Mouse (Mus musculus): ENCODE measurements around the gene Nhp2. TPM values are rescaled to one million over a fixed set of nuclear protein-coding genes. Genes with fewer than 3 reads are reported as not detected.
"Not testable (repeated sequence)": the region's sequence is repeated elsewhere in the genome, so short reads cannot be mapped to it uniquely, and the experiment has no call there.

Nhp2 gene
- total RNA-seq, 2 experiments from 2014 or later = 21.8 to 23.6 TPM

- DNase-seq = no peak
Observed at GRCm38 (mm10) chr11:51658291-51658690, 38.8 kb downstream of the Nhp2 start.

GRCm38 (mm10) chr11:51658705-51659104 lies 39.2 kb downstream of the Nhp2 start:
- DNase-seq = peak; percentile 43 to 67

- DNase-seq = no peak
Observed at GRCm38 (mm10) chr11:51661867-51662365, 42.4 kb downstream of the Nhp2 start.

GRCm38 (mm10) chr11:51662632-51663031 lies 43.1 kb downstream of the Nhp2 start:
- no peak for DNase-seq

GRCm38 (mm10) chr11:51664747-51665146 lies 45.2 kb downstream of the Nhp2 start:
- not testable (repeated sequence) for DNase-seq

- no peak for DNase-seq
Observed at GRCm38 (mm10) chr11:51670846-51671245, 51.3 kb downstream of the Nhp2 start.

- DNase-seq = no peak
Observed at GRCm38 (mm10) chr11:51671376-51671775, 51.8 kb downstream of the Nhp2 start.

- DNase-seq = no peak
Observed at GRCm38 (mm10) chr11:51673291-51673690, 53.8 kb downstream of the Nhp2 start.

Other genes with a start within 250 kb of the Nhp2 start
- gene Phykpl, start 35.0 kb upstream of the Nhp2 start, total RNA-seq (2021) = 1 to 10 TPM; 7.8 to 8.5 TPM
- 100 to 1,000 TPM; 132 to 133 TPM for gene Hnrnpab, start 12.9 kb upstream of the Nhp2 start, total RNA-seq (2021)
- 10 to 100 TPM; 15.7 to 16.4 TPM for gene Rmnd5b, start 16.2 kb downstream of the Nhp2 start, total RNA-seq (2021)
- gene N4bp3, start 31.1 kb downstream of the Nhp2 start, total RNA-seq (2021) = 10 to 100 TPM in 1 of 2 experiments, 1 to 10 TPM in 1; 9.4 to 11.4 TPM
- under 1 TPM; 0.37 to 0.54 TPM for gene D930048N14Rik, start 31.2 kb downstream of the Nhp2 start, total RNA-seq (2021)
- gene 0610009B22Rik, start 69.1 kb downstream of the Nhp2 start, total RNA-seq (2021) = 10 to 100 TPM; 45.0 to 47.4 TPM
- gene Sec24a, start 143.9 kb downstream of the Nhp2 start, total RNA-seq (2021) = 10 to 100 TPM; 16.4 to 17.8 TPM
- gene Sar1b, start 144.0 kb downstream of the Nhp2 start, total RNA-seq (2021) = 100 to 1,000 TPM; 142 to 150 TPM
- 10 to 100 TPM; 13.4 to 18.3 TPM for gene Jade2, start 237.9 kb downstream of the Nhp2 start, total RNA-seq (2021)